Mouse (Mus musculus) T-helper 1 cell (primary cell): ENCODE measurements around the gene Mink1.

Experiments
- in situ Hi-C: fragments of 300-600 bp; cut with MboI, MseI; formaldehyde crosslinking; loops from one replicate; pipeline ENCODE4 v1.15.1; 2025; ENCODE audit warnings: high pct_unique_total_duplicates

Mink1 gene

DNA sequence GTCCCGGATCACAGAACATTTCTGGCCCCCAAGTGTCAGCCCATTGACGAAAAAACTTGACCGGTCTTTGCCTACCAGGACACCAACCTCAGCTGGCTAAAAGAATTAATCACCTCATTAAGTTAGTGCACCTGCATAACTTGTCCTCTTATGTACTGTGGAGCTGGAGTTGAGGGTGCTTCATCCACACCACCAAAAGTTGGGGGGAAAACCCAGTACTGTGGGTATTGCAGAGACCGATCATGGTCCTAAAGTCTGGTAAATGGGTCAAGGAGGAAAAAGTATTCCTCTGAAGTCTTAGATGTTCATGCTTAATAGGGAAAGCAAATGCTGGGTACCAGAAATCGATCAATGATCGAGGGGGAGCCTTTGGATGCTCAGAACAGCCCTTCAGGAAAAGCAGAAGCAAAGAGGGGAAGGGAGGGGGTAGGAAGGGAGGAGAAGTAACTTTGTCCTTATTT lies 90.2 kb downstream of the Mink1 start:
- in situ Hi-C loops = no loop called here

DNA sequence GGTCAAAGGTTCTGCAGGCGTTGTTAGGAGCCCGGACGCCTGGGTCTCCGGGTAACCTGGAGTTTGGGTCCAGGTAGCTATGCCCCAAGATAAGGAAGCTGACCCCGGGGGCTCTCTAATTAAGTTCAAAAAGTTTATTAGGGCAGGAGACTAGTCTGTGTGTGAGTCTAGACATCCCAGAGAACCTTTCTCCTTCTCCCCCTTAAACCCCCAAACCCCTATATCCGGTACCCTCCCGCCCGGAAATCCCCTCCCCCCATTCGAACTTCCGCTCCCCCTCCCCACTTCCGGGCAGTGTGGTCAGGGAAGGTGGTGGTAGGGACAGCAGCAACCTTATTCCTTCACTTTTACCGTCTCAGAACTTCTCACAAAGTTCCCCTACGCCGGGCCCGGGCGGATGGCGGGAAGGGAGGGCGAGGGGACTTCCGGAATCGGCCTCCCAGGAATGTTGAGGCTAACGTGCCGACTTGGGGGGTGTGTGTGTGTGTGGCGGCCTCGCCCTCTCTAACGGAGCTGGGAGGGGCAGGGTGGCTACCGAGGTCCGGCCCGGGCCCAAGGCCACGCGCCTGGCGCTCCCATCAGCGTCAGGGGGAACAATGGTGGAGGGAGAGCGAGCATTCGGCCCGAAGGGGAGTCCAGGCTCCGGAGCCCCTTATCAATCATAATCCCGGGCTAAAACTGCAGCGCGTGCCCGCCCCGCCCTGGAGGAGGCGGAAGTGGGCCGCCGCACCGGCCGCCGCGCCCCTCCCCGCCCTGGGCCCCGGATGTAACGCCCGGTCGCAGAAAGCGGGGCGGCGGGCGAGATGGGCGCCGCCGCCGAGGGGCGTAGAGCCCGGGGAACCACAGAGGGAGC lies 90.9 kb downstream of the Mink1 start:
- in situ Hi-C loops = no loop called here

DNA sequence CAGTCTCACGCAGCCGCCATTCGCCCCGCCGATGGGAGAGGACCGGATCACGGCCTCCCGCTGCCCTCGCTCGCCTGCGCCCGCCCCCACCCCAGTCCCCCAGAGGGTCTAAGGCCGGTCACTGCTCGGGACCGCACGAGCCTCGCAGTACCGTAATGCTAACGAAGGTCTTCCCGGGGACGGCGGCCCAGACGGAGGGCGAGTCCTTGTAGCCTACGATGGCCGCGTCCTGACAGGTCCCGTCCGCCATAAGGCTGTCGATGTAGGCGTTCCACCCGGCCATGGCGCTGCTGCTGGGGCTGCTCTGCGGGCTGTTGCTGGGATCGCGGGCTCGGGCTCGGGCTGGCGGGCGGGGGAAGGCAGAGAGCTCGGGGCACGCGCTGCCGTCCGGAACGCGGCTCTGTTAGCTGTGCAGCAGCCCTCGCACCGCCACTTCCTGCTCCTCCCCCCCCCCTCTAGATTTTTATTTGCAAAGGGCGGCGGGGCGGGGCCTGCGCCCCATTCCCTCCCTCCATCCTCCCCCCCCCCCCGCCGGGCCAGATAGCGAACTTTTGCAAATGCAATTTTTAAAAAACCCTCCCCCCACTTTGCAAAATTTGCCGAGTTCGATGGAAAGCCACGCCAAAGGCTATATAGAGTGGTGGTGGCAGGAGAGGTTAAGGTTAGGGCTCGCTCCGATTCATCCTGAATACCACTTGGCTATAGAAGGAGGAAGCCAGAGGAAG lies 91.7 kb downstream of the Mink1 start, which contains the start of gene Pfn1:
Gene Pfn1, minus strand, starts transcription at position 447 of the 725 bp plus-strand sequence.
- in situ Hi-C loops = no loop called here

DNA sequence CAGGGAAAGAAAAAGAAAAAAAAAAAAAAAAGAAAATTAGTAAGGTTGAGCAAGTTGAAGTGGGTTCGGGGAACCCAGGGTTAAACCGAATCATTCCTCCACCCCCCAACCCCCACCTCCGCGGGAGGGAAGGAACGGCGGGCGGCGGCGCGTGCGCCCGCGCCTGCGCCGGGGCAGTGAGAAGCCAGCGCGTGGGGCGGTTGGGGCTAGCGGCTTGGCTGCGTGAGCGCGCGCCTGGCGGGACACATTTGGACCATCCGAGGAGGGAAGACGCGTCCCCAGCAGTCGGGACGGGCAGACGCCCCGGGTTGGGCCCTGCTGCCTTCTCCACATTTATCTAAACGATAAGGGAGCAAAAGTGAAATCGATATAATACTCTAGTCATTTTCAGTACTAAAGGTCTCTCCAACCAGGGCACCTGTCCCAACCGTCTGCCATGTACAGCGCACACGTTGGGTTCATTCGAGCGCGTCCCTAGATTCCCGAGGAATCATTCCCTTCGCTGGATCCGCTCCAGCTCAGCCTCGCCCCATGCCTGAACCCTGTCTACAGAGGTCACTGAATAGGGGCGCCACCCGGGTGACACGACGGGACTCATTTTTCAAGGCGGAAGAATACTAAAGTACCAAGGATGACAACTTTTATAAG lies 92.4 kb downstream of the Mink1 start:
- in situ Hi-C loops = no loop called here

DNA sequence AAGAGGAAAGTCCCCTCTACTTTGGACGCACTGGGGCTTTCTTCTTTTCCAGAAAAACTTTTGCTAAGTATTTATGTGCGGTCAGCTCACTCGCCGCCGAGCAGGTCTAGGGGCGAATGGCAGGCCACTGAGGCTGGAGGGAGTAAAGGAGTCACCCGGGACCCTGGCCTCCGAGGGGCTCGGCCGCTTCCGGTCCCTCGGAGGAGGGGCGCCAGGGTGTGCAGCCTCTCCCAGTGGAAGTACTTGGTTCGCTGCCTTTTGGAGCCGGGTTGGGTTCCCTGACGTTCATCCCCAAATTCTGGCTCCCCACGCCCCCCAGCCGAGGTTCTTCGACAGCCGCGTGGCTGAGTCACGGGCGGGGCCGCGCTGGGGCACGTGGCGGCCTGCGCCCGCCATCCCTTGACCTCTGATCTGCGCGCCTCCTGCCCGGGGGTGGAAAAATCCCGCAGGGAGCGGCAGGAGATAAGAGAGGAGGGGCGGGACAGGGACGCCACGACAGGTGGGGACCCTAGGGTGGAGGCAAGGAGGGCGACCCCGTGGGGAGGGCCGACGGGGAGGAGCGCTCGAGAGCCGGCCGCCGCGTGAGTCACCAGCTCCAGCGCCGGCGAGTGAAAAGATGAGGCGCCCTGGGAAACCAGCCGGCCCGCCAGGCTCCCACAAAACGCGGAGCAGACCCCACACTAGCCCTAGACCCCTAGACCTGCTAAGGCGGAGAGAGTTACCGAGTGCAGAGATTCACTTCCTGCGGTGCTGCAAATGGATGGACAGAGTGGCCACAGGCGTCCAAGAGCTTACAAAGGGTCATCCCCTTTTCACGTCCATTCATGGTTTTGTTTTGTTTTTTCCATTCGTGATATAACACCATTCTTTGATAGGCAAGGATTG lies 93.1 kb downstream of the Mink1 start:
- in situ Hi-C loops = no loop called here

DNA sequence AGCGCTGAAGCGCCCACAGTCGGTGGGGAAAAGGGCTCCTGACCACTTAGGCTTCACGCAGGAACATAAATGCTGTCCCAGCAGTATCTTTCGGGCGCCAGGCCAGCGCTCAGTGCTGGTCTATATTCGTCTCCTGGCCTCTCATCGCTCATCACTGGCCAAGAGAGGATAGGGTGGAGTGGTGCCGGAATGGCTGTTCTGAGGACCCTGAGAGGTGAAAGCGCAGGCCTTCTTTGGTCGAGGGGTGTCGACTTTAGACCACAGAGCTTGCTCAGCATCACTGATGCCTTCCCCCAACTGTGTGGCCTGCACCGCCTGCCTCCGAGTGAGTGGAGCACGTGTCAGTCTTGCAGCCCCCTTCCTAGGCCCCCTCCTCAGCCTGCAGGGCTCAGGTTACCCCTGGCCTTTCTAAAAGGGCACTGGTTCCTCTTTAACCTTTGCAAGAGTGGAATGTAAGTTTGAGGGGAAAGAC lies 93.8 kb downstream of the Mink1 start:
- in situ Hi-C loops = no loop called here

DNA sequence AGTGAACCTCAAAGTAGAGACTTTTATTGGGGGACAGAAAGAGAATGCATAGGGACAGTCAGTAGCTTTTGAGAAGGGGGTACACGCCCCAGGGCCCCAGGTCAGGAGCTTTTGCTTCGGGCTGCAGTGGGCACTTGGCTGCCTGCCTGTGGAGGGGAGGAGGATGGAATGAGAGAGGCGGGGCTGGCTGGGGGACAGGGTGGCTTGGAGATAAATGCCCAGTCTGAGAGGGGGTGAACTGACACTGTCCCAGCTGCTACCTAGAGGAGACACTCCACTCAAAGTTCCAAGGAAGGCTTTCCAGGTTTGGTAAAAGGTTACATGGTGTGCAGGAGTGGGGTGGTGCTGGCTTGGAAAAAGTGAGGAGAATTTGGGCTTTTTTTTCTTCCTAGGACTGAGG lies 94.3 kb downstream of the Mink1 start, which contains the start of gene Eno3:
Gene Eno3, plus strand, starts transcription at position 239 of the 400 bp plus-strand sequence.
- in situ Hi-C loops = no loop called here

DNA sequence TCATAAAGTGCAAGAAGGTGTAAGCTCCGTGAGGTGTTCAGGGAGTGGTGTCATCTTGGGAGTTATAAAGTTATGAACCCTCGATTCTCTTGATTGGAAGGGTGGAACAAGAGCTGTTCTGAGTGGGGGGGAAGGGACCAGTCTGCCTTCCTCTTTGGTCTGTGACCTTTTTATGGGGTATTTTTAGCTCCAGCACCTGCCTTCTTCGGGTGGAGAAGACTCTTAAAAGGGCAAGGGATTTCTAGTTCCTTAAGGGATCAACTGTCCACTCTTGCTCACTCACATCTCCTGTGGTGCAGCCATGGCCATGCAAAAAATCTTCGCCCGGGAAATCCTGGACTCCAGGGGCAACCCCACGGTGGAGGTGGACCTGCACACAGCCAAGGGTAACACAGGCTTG lies 94.9 kb downstream of the Mink1 start:
- in situ Hi-C loops = no loop called here

DNA sequence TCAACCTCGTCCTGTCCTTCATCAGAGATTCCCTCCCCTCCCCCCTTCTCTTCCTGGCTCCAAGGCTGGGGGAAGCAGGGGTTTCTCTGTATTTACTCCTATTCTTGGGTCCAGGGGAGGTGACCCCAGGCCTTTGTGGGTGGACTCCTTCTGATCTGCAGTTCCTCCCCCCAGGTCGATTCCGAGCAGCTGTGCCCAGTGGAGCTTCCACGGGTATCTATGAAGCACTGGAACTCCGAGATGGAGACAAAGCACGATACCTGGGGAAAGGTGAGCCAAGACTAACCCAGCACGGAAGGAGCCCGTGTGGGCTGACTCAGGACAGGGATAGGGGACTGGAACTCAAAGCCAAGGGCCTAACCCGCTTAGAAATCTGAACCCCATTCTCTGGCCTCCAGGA lies 95.3 kb downstream of the Mink1 start:
- in situ Hi-C loops = no loop called here

DNA sequence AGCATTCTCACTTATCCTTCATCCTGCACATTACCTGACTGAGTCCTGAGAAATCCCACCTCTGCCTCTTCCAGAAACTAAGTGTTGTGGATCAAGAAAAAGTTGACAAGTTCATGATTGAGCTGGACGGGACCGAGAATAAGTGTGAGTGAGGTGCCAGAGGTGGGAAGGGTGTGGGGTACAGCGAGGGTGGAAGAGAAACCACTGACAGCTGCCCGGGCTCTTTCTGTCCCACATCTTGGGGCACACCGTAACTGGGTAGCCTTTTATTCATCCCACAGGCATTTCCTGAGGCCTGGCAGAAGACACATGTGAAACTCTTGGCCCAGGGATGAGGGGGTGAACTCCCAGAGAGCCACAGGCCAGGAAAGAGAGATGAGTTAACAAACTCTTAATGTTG lies 95.8 kb downstream of the Mink1 start:
- in situ Hi-C loops = no loop called here

DNA sequence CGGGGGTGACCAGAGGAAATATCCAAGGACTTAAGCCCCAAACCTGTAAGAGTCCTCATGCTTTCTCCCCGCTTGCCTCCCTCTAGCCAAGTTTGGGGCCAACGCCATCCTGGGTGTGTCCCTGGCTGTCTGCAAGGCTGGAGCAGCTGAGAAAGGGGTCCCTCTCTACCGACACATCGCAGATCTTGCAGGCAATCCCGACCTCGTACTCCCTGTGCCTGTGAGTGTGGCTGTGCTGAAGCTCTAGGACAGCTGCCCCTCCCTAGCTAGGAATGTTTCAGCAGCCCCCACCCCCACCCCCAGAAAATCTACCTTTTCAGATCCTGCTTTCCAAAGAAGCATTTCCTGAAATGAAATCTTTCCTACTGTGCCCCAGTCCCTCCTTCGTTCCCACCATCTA lies 96.3 kb downstream of the Mink1 start:
- in situ Hi-C loops = no loop called here

DNA sequence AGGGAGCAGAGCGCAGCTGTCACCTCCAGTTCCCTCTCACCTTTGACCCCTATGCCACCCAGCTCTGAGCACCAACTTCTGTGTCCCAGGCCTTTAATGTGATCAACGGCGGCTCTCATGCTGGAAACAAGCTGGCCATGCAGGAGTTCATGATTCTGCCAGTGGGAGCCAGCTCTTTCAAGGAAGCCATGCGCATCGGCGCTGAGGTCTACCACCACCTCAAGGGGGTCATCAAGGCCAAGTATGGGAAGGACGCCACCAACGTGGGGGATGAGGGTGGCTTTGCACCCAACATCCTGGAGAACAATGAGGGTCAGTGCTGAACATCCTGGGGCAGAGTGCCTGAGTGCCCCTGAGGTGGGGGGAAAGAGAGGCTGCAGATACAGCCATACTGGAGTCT lies 97.9 kb downstream of the Mink1 start:
- in situ Hi-C loops = no loop called here

DNA sequence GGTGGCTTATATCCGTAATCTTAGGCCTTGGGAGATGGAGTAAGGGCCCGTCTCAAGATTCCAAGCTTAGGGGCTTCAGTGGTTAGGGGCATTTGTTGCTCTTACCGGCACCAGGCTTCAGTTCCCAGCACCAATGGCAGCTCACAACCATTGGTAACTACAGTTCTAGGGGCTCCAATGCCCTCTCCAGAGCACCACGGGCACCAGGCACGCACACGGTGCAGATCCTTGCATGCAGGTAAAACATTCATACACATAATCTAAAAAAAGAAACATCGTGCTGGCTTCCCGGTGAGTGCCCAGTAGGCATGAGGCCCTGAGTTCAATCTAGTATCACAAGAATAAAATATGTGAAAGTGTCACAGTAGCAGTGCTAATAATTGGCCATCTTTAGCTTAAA lies 100.4 kb downstream of the Mink1 start:
- in situ Hi-C loops = no loop called here

DNA sequence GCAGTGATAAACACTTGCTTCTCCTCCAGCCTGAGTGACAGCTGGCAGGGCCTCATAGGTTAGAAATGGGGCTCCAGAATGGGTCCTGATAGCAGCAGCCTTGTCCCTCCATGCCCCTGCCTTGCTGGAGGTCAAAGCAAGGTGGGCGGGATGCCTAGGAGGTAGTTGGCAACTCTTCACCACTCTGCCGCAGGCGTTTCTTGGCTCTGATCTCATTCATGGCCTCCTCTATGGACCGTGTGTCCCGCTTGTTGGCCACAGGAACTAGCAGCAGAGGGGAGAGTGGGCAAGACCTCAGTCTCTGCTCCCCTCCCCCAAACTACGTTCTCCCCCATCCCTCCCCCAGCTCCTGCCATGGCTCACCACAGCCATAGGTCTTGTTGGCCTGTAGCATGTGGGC lies 101.3 kb downstream of the Mink1 start:
- in situ Hi-C loops = no loop called here
